Mouse (Mus musculus) embryonic fibroblast, embryonic 13.5 days (primary cell): ENCODE measurements at regions not wholly inside any gene's neighbourhood (a gene's known extent, or its start where the extent isn't known, plus 50 kb on each side); places are given as distances from the start of the nearest gene placed in this dataset.
A peak's percentile ranks its signal among the peaks of the same experiment; 100 is the strongest.
"Not testable (repeated sequence)": the region's sequence is repeated elsewhere in the genome, so short reads cannot be mapped to it uniquely, and the experiment has no call there.

Experiments
- H3K27ac ChIP-seq: 2 replicates; pipeline ENCODE4 v1.5.1; 2012; ENCODE audit warnings: low read length, control low read depth, inconsistent platforms; ENCODE audit not compliant: insufficient read depth
- H3K4me1 ChIP-seq: 2 replicates; pipeline ENCODE4 v1.6.1; 2011; ENCODE audit warnings: low read length; ENCODE audit not compliant: control insufficient read depth, insufficient read depth
- H3K4me3 ChIP-seq: 2 replicates; pipeline ENCODE4 v1.5.1; 2011; ENCODE audit warnings: mild to moderate bottlenecking, control low read depth, low read length; ENCODE audit not compliant: insufficient read depth
- CTCF ChIP-seq: IDR thresholded peaks from 2 replicates; pipeline ENCODE4 v1.5.1; 2011; ENCODE audit warnings: mild to moderate bottlenecking, control low read depth, low read length, moderate library complexity, borderline replicate concordance; ENCODE audit not compliant: insufficient read depth
- POLR2A ChIP-seq: IDR thresholded peaks from 2 replicates; pipeline ENCODE4 v1.6.1; 2011; ENCODE audit warnings: low read depth, mild to moderate bottlenecking, control low read depth, low read length, moderate library complexity

- H3K27ac ChIP-seq: no peak overlapping the region
- TF ChIP-seq POLR2A: no peak
- H3K4me1 ChIP-seq: 0 out of 2 replicates have a peak, but pooled peaks cover 2% of the 10 kb centered on the region
- no peak overlapping the region for H3K4me3 ChIP-seq
These were observed 100.7 kb upstream of the Eif4g2 start for GRCm38 (mm10) chr7:111183512-111183911.

GRCm38 (mm10) chr7:111182319-111182718 lies 99.5 kb upstream of the Eif4g2 start:
- 0 out of 2 replicates have a peak, but pooled peaks cover 2% of the 10 kb centered on the region for H3K4me1 ChIP-seq
- TF ChIP-seq POLR2A (no peak), CTCF (no peak)
- no peak overlapping the region for H3K4me3 ChIP-seq
- H3K27ac ChIP-seq: no peak overlapping the region

- Histone ChIP-seq H3K27ac (no peak overlapping the region), H3K4me1 (0 out of 2 replicates have a peak, but pooled peaks cover 2% of the 10 kb centered on the region), H3K4me3 (no peak overlapping the region)
- TF ChIP-seq POLR2A: no peak
- no peak for TF ChIP-seq CTCF
These were observed 96.8 kb upstream of the Eif4g2 start for GRCm38 (mm10) chr7:111179401-111180271.

- no peak overlapping the region for H3K27ac ChIP-seq
- TF ChIP-seq POLR2A (no peak), CTCF (no peak)
- H3K4me1 ChIP-seq: 0 out of 2 replicates have a peak, but pooled peaks cover 4% of the 10 kb centered on the region
- H3K4me3 ChIP-seq: no peak overlapping the region
These were observed 91.7 kb upstream of the Eif4g2 start for GRCm38 (mm10) chr7:111174393-111175124.

- Histone ChIP-seq H3K4me3 (no peak overlapping the region), H3K4me1 (0 out of 2 replicates have a peak, but pooled peaks cover 4% of the 10 kb centered on the region), H3K27ac (no peak overlapping the region)
- TF ChIP-seq CTCF (no peak), POLR2A (no peak)
These were observed 89.2 kb upstream of the Eif4g2 start for GRCm38 (mm10) chr7:111172061-111172460.

GRCm38 (mm10) chr7:111168546-111169233 lies 85.9 kb upstream of the Eif4g2 start:
- H3K4me1 ChIP-seq, H3K27ac ChIP-seq, H3K4me3 ChIP-seq: not testable (repeated sequence)

- Histone ChIP-seq H3K4me1 (peaks cover 3% of the 10 kb centered on the region; the same call in 1 of the 2 replicates), H3K27ac (no peak overlapping the region), H3K4me3 (no peak overlapping the region)
- no peak for TF ChIP-seq POLR2A
- TF ChIP-seq CTCF: no peak
These were observed 82.2 kb upstream of the Eif4g2 start for GRCm38 (mm10) chr7:111164994-111165393.

GRCm38 (mm10) chr7:111164276-111164675 lies 81.4 kb upstream of the Eif4g2 start:
- TF ChIP-seq CTCF: no peak
- no peak for TF ChIP-seq POLR2A
- no peak overlapping the region for H3K4me3 ChIP-seq
- H3K27ac ChIP-seq: peak overlapping the region; percentile 50
- H3K4me1 ChIP-seq: peaks cover 3% of the 10 kb centered on the region; the same call in 1 of the 2 replicates

GRCm38 (mm10) chr7:111163861-111164260 lies 81.0 kb upstream of the Eif4g2 start:
- H3K4me3 ChIP-seq: no peak overlapping the region
- peak overlapping the region; percentile 50 for H3K27ac ChIP-seq
- TF ChIP-seq CTCF: no peak
- no peak for TF ChIP-seq POLR2A
- peaks cover 3% of the 10 kb centered on the region; the same call in 1 of the 2 replicates for H3K4me1 ChIP-seq

GRCm38 (mm10) chr7:111163321-111163720 lies 80.5 kb upstream of the Eif4g2 start:
- TF ChIP-seq CTCF (no peak), POLR2A (no peak)
- H3K4me3 ChIP-seq: no peak overlapping the region
- peak overlapping the region; percentile 50; the same call in 1 of the 2 replicates for H3K27ac ChIP-seq
- peaks cover 6% of the 10 kb centered on the region for H3K4me1 ChIP-seq
